Mouse (Mus musculus) liver, embryonic 14.5 days (tissue): ENCODE measurements around the gene Rpgr. TPM values are rescaled to one million over a fixed set of nuclear protein-coding genes. Genes with fewer than 3 reads are reported as not detected.

Source experiments
- ATAC-seq: fragments of 200-750 bp; cut with Nextera tagmentation; 2 replicates; pipeline ENCODE4 v1.8.0; 2017; ENCODE audit warnings: moderate number of reproducible peaks, mild to moderate bottlenecking, moderate library complexity; ENCODE audit not compliant: insufficient read depth
- DNase-seq, 3 experiments: peaks; one replicate each; pipeline ENCODE4 v3.0.0-alpha.2; 2012 to 2013; ENCODE audit warnings: low read depth in 3 of 3, low spot score in 3 of 3
- H3K27ac ChIP-seq: fragments of 300-500 bp; sonication (generic); 2 replicates; pipeline ENCODE4 v1.5.1; 2014; ENCODE audit warnings: moderate library complexity, mild to moderate bottlenecking, control low read depth, inconsistent platforms
- H3K27me3 ChIP-seq: fragments of 300-500 bp; sonication (generic); 2 replicates; pipeline ENCODE4 v1.6.1; 2014; ENCODE audit warnings: mild to moderate bottlenecking, low read length, moderate library complexity; ENCODE audit not compliant: control insufficient read depth, insufficient read depth
- H3K36me3 ChIP-seq: fragments of 300-500 bp; sonication (generic); replicated peaks from 2 replicates; pipeline ENCODE4 v1.6.1; 2014; ENCODE audit warnings: low read depth; ENCODE audit not compliant: control insufficient read depth, insufficient read depth
- H3K4me1 ChIP-seq, 2 experiments: fragments of 200-500 bp in 1 of 2; fragments of 300-500 bp in 1 of 2; sonication (generic) in 1 of 2; replicated peaks; 2 replicates each; pipeline ENCODE4 v1.6.1; 2012 to 2014; ENCODE audit warnings: antibody characterized with exemption in 1 of 2, inconsistent platforms in 1 of 2, low read length in 1 of 2; ENCODE audit not compliant: control insufficient read depth in 2 of 2, insufficient read depth in 2 of 2
- H3K4me2 ChIP-seq: fragments of 300-500 bp; sonication (generic); 2 replicates; pipeline ENCODE4 v1.6.1; 2014; ENCODE audit warnings: low read depth, mild to moderate bottlenecking, control low read depth, moderate library complexity
- H3K4me3 ChIP-seq, 2 experiments: fragments of 200-500 bp in 1 of 2; fragments of 300-500 bp in 1 of 2; sonication (generic) in 1 of 2; 2 replicates each; pipeline ENCODE4 v1.5.1; 2012 to 2014; ENCODE audit warnings: low read depth in 2 of 2, low read length in 2 of 2, mild to moderate bottlenecking in 2 of 2, control low read depth in 1 of 2, inconsistent platforms in 1 of 2, moderate library complexity in 1 of 2; ENCODE audit not compliant: insufficient read depth in 1 of 2
- H3K9ac ChIP-seq: fragments of 300-500 bp; sonication (generic); replicated peaks from 2 replicates; pipeline ENCODE4 v1.6.1; 2014; ENCODE audit warnings: mild to moderate bottlenecking, control low read depth, moderate library complexity
- H3K9me3 ChIP-seq: fragments of 300-500 bp; sonication (generic); 2 replicates; pipeline ENCODE4 v1.6.1; 2016; ENCODE audit warnings: low read length, mixed read lengths; ENCODE audit not compliant: control insufficient read depth
- CTCF ChIP-seq: IDR thresholded peaks from 2 replicates; pipeline ENCODE4 v1.5.1; 2016; ENCODE audit warnings: antibody characterized with exemption, low read depth, control low read depth
- EP300 ChIP-seq: IDR thresholded peaks from 2 replicates; pipeline ENCODE4 v1.6.1; 2016; ENCODE audit warnings: antibody characterized with exemption, low read depth
- WGBS: fragments of 180-500 bp; shearing (Covaris S2); extraction: QIAGEN DNeasy Blood & Tissue Kit; methylation state at CpG from one replicate; pipeline ENCODE4 v1.1.7; 2014; ENCODE audit not compliant: insufficient replicate concordance; 5-methylcytosine and 5-hydroxymethylcytosine counted together
- polyA plus RNA-seq, 2 experiments: library from polyadenylated mRNA; depleted of rRNA in 1 of 2; stranded (reverse) in 1 of 2; unstranded in 1 of 2; fragments of >200 nt; fragmentation: Nextera tagmentation in 1 of 2; extraction: Ambion mirVana in 1 of 2; gene quantifications; 2 replicates each; pipeline versions ENCODE4 v1.2.1 to v1.2.3; 2012 to 2014

The Rpgr gene
- polyA plus RNA-seq, 2 experiments, result 1.1 to 2.4 TPM

GRCm38 (mm10) chrX:10070689-10071088 lies 146.0 kb downstream of the Rpgr start:
- Histone ChIP-seq H3K4me1 (no peaks in the 10 kb centered on the region), H3K27ac (no peak overlapping the region), H3K36me3 (no peaks in the 10 kb centered on the region), H3K4me3 (no peak overlapping the region), H3K27me3 (no peaks in the 10 kb centered on the region), H3K9me3 (no peaks in the 10 kb centered on the region), H3K4me2 (no peak overlapping the region), H3K9ac (no peak overlapping the region)
- WGBS, result 21% methylated on average over 6 of the region's 6 CpGs
- TF ChIP-seq EP300, result no peak
- peak; percentile 30; the same call in 1 of the 2 replicates for TF ChIP-seq CTCF
- no peak for ATAC-seq
- DNase-seq, result no peak

GRCm38 (mm10) chrX:10069405-10069804 lies 147.3 kb downstream of the Rpgr start:
- TF ChIP-seq EP300, result no peak
- TF ChIP-seq CTCF, result no peak
- no peak for ATAC-seq
- Histone ChIP-seq H3K9me3 (no peaks in the 10 kb centered on the region), H3K36me3 (no peaks in the 10 kb centered on the region), H3K27ac (no peak overlapping the region), H3K4me1 (no peaks in the 10 kb centered on the region), H3K4me2 (no peak overlapping the region), H3K27me3 (no peaks in the 10 kb centered on the region), H3K9ac (no peak overlapping the region), H3K4me3 (no peak overlapping the region)
- WGBS, result 36% methylated on average over 4 of the region's 4 CpGs
- no peak for DNase-seq

- no peaks in the 10 kb centered on the region for H3K27me3 ChIP-seq
- H3K4me1 ChIP-seq, result no peaks in the 10 kb centered on the region
- no peak overlapping the region for H3K27ac ChIP-seq
- H3K4me2 ChIP-seq, result no peak overlapping the region
- no peak for TF ChIP-seq EP300
- no peak for TF ChIP-seq CTCF
- WGBS, result 47% methylated on average over 1 of the region's 1 CpGs
- H3K9me3 ChIP-seq, result no peaks in the 10 kb centered on the region
- ATAC-seq, result no peak
- no peak for DNase-seq
- no peaks in the 10 kb centered on the region for H3K36me3 ChIP-seq
- H3K4me3 ChIP-seq, result no peak overlapping the region
- H3K9ac ChIP-seq, result no peak overlapping the region
Observed at GRCm38 (mm10) chrX:10063781-10064180, 152.9 kb downstream of the Rpgr start.

GRCm38 (mm10) chrX:10063361-10063760 lies 153.4 kb downstream of the Rpgr start:
- TF ChIP-seq CTCF (no peak), EP300 (no peak)
- DNase-seq, result no peak
- WGBS, result 62% methylated on average over 2 of the region's 2 CpGs
- Histone ChIP-seq H3K4me3 (no peak overlapping the region), H3K9me3 (no peaks in the 10 kb centered on the region), H3K9ac (no peak overlapping the region), H3K4me2 (no peak overlapping the region), H3K36me3 (no peaks in the 10 kb centered on the region), H3K27ac (no peak overlapping the region), H3K27me3 (no peaks in the 10 kb centered on the region), H3K4me1 (no peaks in the 10 kb centered on the region)
- ATAC-seq, result no peak

- Histone ChIP-seq H3K4me3 (no peak overlapping the region), H3K36me3 (no peaks in the 10 kb centered on the region), H3K9ac (no peak overlapping the region), H3K27me3 (no peaks in the 10 kb centered on the region), H3K4me1 (no peaks in the 10 kb centered on the region), H3K27ac (no peak overlapping the region), H3K4me2 (no peak overlapping the region), H3K9me3 (no peaks in the 10 kb centered on the region)
- TF ChIP-seq CTCF, result no peak
- TF ChIP-seq EP300, result no peak
- no peak for ATAC-seq
- WGBS, result 58% methylated on average over 4 of the region's 4 CpGs
- no peak for DNase-seq
Observed at GRCm38 (mm10) chrX:10062201-10062600, 154.5 kb downstream of the Rpgr start.

- no peak for TF ChIP-seq EP300
- TF ChIP-seq CTCF, result peak; percentile 34; the same call in 1 of the 2 replicates
- Histone ChIP-seq H3K9me3 (no peaks in the 10 kb centered on the region), H3K4me3 (no peak overlapping the region), H3K4me2 (no peak overlapping the region), H3K27ac (no peak overlapping the region), H3K4me1 (no peaks in the 10 kb centered on the region), H3K9ac (no peak overlapping the region), H3K27me3 (no peaks in the 10 kb centered on the region), H3K36me3 (no peaks in the 10 kb centered on the region)
- ATAC-seq, result no peak
- DNase-seq, result no peak
Observed at GRCm38 (mm10) chrX:10034666-10035065, 182.1 kb downstream of the Rpgr start.

Other genes with a start within 250 kb of the Rpgr start
- gene Srpx, start 99.2 kb downstream of the Rpgr start, polyA plus RNA-seq (2012; rRNA removed), result 0.36 and 0.71 TPM in 2 replicates
- 0.72 and 0.76 TPM in 2 replicates for gene Srpx, start 99.2 kb downstream of the Rpgr start, polyA plus RNA-seq (2014; fragmentation: Nextera tagmentation; extraction: Ambion mirVana)
- gene Otc, start 35.4 kb upstream of the Rpgr start, polyA plus RNA-seq (2012; rRNA removed), result 12.3 and 17.7 TPM in 2 replicates
- 36.5 and 42.9 TPM in 2 replicates for gene Otc, start 35.4 kb upstream of the Rpgr start, polyA plus RNA-seq (2014; fragmentation: Nextera tagmentation; extraction: Ambion mirVana)